Mouse (Mus musculus): ENCODE data around the gene Tmem243.

GRCm38 (mm10) chr5:9059303-9060023 is 41.0 kb upstream of the Tmem243 start:
- no peak for TF ChIP-seq GATA1 (IDR thresholded peaks at IDR 0.05; ENCODE audit: borderline replicate concordance, low read length)
- no peak for TF ChIP-seq FLI1 (IDR thresholded peaks at IDR 0.05; ENCODE audit: low read length)
